Mouse (Mus musculus): ENCODE measurements around the gene Senp3. TPM values are rescaled to one million over a fixed set of nuclear protein-coding genes. Genes with fewer than 3 reads are reported as not detected.
"Not testable (repeated sequence)": the region's sequence is repeated elsewhere in the genome, so short reads cannot be mapped to it uniquely, and the experiment has no call there.

Senp3 gene
- polyA plus RNA-seq, 1 experiment from 2014 or later, result 36.0 TPM

DNA sequence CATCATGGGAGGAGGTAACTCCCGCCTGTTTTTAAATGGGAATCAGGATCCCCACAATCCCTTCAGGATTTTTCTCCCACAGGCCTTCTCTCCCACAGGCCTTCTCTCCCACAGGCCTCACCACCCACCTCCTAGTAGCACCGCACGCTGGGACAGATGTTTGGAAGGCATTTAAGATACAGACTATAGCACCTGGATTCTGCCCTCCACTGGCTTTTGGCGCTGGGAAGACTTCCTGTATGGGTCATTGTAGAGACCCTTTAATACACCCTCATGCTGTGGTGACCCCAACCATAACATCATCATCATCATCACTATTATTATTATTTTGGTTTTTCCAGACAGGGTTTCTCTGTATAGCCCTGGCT, 25.6 kb upstream of the Senp3 start:
- no peak overlapping the region for H3K4me3 ChIP-seq (ENCODE audit: low read depth, low read length)
- WGBS, result 87% methylated on average over 4 of the region's 4 CpGs
- no peaks in the 10 kb centered on the region for H3K36me3 ChIP-seq (ENCODE audit: insufficient read depth, low read length)
- H3K4me1 ChIP-seq (ENCODE audit: insufficient read depth, low read depth, low read length), result no peaks in the 10 kb centered on the region
- H3K4me2 ChIP-seq (replicated peaks; ENCODE audit: low read depth, low read length), result no peak overlapping the region
- TF ChIP-seq CTCF (IDR thresholded peaks at IDR 0.05) (no peak), EP300 (IDR thresholded peaks at IDR 0.05) (no peak)
- ATAC-seq (no peak), DNase-seq (ENCODE audit: low spot score) (no peak)
- H3K9ac ChIP-seq (replicated peaks; ENCODE audit: low read depth), result no peak overlapping the region
- no peaks in the 10 kb centered on the region for H3K27me3 ChIP-seq (replicated peaks; ENCODE audit: insufficient read depth, low read length)
- no peaks in the 10 kb centered on the region for H3K9me3 ChIP-seq (ENCODE audit: low read length)
- no peak overlapping the region for H3K27ac ChIP-seq (ENCODE audit: low read length)

- TF ChIP-seq CTCF (IDR thresholded peaks at IDR 0.05) (no peak), EP300 (IDR thresholded peaks at IDR 0.05) (no peak)
- H3K36me3 ChIP-seq (ENCODE audit: insufficient read depth, low read length), result no peaks in the 10 kb centered on the region
- ATAC-seq, result no peak
- H3K27ac ChIP-seq (ENCODE audit: low read length), result no peak overlapping the region
- peak; percentile 11 for DNase-seq (ENCODE audit: low spot score)
- no peak overlapping the region for H3K9ac ChIP-seq (replicated peaks; ENCODE audit: low read depth)
- H3K4me3 ChIP-seq (ENCODE audit: low read depth, low read length), result no peak overlapping the region
- no peaks in the 10 kb centered on the region for H3K9me3 ChIP-seq (ENCODE audit: low read length)
- H3K4me1 ChIP-seq (ENCODE audit: insufficient read depth, low read depth, low read length), result no peaks in the 10 kb centered on the region
- no peaks in the 10 kb centered on the region for H3K27me3 ChIP-seq (replicated peaks; ENCODE audit: insufficient read depth, low read length)
- no peak overlapping the region for H3K4me2 ChIP-seq (replicated peaks; ENCODE audit: low read depth, low read length)
- 56% methylated on average over 6 of the region's 6 CpGs for WGBS
Measured at GRCm38 (mm10) chr11:69706775-69707479, 25.0 kb upstream of the Senp3 start.

GRCm38 (mm10) chr11:69704613-69705010, 22.7 kb upstream of the Senp3 start:
- no peaks in the 10 kb centered on the region for H3K36me3 ChIP-seq (ENCODE audit: insufficient read depth, low read length)
- H3K4me1 ChIP-seq (ENCODE audit: insufficient read depth, low read depth, low read length), result no peaks in the 10 kb centered on the region
- no peak for ATAC-seq
- H3K4me3 ChIP-seq (ENCODE audit: low read depth, low read length), result no peak overlapping the region
- H3K9me3 ChIP-seq (ENCODE audit: low read length), result no peaks in the 10 kb centered on the region
- H3K27me3 ChIP-seq (replicated peaks; ENCODE audit: insufficient read depth, low read length), result no peaks in the 10 kb centered on the region
- no peak overlapping the region for H3K9ac ChIP-seq (replicated peaks; ENCODE audit: low read depth)
- no peak overlapping the region for H3K27ac ChIP-seq (ENCODE audit: low read length)
- WGBS, result 5% methylated on average over 2 of the region's 2 CpGs
- no peak for TF ChIP-seq CTCF (IDR thresholded peaks at IDR 0.05)
- no peak for TF ChIP-seq EP300 (IDR thresholded peaks at IDR 0.05)
- H3K4me2 ChIP-seq (replicated peaks; ENCODE audit: low read depth, low read length), result no peak overlapping the region
- no peak for DNase-seq (ENCODE audit: low spot score)

DNA sequence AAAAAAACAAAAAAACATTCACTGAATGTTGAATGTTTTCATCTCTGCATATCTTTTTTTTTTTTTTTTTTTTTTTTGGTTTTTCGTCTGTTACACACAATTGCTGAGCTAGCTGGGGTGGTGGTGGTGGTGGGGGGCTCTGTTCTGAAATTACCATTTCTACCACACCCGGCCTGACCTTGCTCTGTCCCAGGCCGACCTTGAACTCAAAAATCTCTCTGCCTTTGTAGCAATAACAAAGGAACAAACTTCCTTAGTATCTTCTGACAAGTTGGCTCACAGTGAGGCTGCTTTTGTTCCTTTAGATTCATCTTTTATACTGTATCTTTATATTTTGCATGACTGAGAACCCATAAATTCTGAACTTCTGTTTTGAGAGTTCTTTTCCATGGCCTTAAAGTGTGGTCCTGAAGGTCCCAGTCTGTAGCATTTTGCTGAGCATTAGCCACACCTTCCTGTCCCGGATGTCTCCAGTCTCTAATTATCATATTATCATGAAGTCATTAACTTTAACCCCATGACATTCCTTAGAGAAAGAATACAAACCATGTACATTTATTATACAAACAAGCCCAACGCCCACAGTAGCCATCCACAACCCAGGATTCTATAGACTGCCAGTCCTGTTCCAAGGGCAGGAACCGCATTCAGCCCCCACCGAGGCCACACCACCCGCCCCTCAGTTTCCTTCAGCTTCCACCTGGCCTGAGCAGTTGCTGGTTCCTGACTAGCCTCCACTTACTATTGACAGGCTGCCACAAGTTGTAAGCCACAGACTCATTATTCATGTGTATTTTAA, 22.1 kb upstream of the Senp3 start:
- Histone ChIP-seq H3K4me3 (ENCODE audit: low read depth, low read length) (no peak overlapping the region), H3K4me2 (replicated peaks; ENCODE audit: low read depth, low read length) (no peak overlapping the region), H3K36me3 (ENCODE audit: insufficient read depth, low read length) (no peaks in the 10 kb centered on the region), H3K4me1 (ENCODE audit: insufficient read depth, low read depth, low read length) (no peaks in the 10 kb centered on the region), H3K9ac (replicated peaks; ENCODE audit: low read depth) (no peak overlapping the region), H3K9me3 (ENCODE audit: low read length) (no peaks in the 10 kb centered on the region), H3K27me3 (replicated peaks; ENCODE audit: insufficient read depth, low read length) (no peaks in the 10 kb centered on the region), H3K27ac (ENCODE audit: low read length) (no peak overlapping the region)
- TF ChIP-seq EP300 (IDR thresholded peaks at IDR 0.05) (no peak), CTCF (IDR thresholded peaks at IDR 0.05) (no peak)
- ATAC-seq (no peak), DNase-seq (ENCODE audit: low spot score) (no peak)
- WGBS, result 48% methylated on average over 8 of the region's 8 CpGs

- H3K4me1 ChIP-seq (ENCODE audit: insufficient read depth, low read depth, low read length); H3K27ac ChIP-seq (ENCODE audit: low read length); H3K4me3 ChIP-seq (ENCODE audit: low read depth, low read length); H3K9ac ChIP-seq (replicated peaks; ENCODE audit: low read depth); H3K27me3 ChIP-seq (replicated peaks; ENCODE audit: insufficient read depth, low read length); H3K9me3 ChIP-seq (ENCODE audit: low read length); DNase-seq (ENCODE audit: low spot score); H3K36me3 ChIP-seq (ENCODE audit: insufficient read depth, low read length); ATAC-seq; H3K4me2 ChIP-seq (replicated peaks; ENCODE audit: low read depth, low read length): not testable (repeated sequence)
- WGBS, result 68% methylated on average over 2 of the region's 3 CpGs
Measured at GRCm38 (mm10) chr11:69703381-69703780, 21.5 kb upstream of the Senp3 start.

GRCm38 (mm10) chr11:69702886-69703285, 21.0 kb upstream of the Senp3 start:
- not testable (repeated sequence) for H3K9me3 ChIP-seq (ENCODE audit: low read length)
- 92% methylated on average over 9 of the region's 10 CpGs for WGBS

More at GRCm38 (mm10) chr11:69702886-69703285, 21.0 kb upstream of the Senp3 start:
- DNase-seq (ENCODE audit: low spot score); H3K36me3 ChIP-seq (ENCODE audit: insufficient read depth, low read length); H3K27me3 ChIP-seq (replicated peaks; ENCODE audit: insufficient read depth, low read length); ATAC-seq; H3K9ac ChIP-seq (replicated peaks; ENCODE audit: low read depth); H3K4me2 ChIP-seq (replicated peaks; ENCODE audit: low read depth, low read length); H3K4me3 ChIP-seq (ENCODE audit: low read depth, low read length); H3K27ac ChIP-seq (ENCODE audit: low read length); H3K4me1 ChIP-seq (ENCODE audit: insufficient read depth, low read depth, low read length): not testable (repeated sequence)
